ENCODE assay signal across 9 mouse cellular contexts in genomic region chr2:134976796-134977330, GRCm38 (mm10).
DNase-seq lines count a peak whose midpoint lies in the region; ATAC-seq lines count a peak whose summit lies in the region.
"Had no signal": no experiment of that assay in that cellular context is flagged by ENCODE, and none has a peak within 500 bp of the region (broad histone marks: within the 10 kb centered on the region; RNA-seq: fewer than 3 reads in every experiment).

No protein-coding gene starts in this region.

- 0 out of 2 replicates have a peak, but pooled peaks have one; percentile 36 for ATAC-seq in forebrain, embryonic 11.5 days (replicated peaks; ENCODE audit: low FRiP score)
- no peak for ATAC-seq in forebrain, embryonic 12.5 days (ENCODE audit: low FRiP score)
- no peak for ATAC-seq in erythroblast, adult 5-6 weeks (replicated peaks; ENCODE audit: low FRiP score, poor library complexity, severe bottlenecking)

- H3K4me3 ChIP-seq in forebrain, embryonic 11.5 days (ENCODE audit: low read depth, low read length) = no peak overlapping the region
- no peak overlapping the region for H3K4me3 ChIP-seq in forebrain, embryonic 12.5 days (replicated peaks)
- H3K4me3 ChIP-seq: limb, embryonic 12.5 days had no signal

- no peaks in the 10 kb centered on the region for H3K36me3 ChIP-seq in forebrain, embryonic 11.5 days (ENCODE audit: control insufficient read depth, insufficient read depth, low read length)
- H3K36me3 ChIP-seq in forebrain, embryonic 12.5 days (replicated peaks) = no peaks in the 10 kb centered on the region
- H3K36me3 ChIP-seq: limb, embryonic 12.5 days had no signal

- no peak for DNase-seq in forebrain, embryonic 11.5 days (ENCODE audit: low spot score)
- peak; percentile 11 for DNase-seq in right cerebral cortex, postnatal 4 days
- DNase-seq in right cerebral cortex, adult 18-20 months = no peak
- DNase-seq in kidney, adult 8-10 months = peak; percentile 54 to 72
- no peak for DNase-seq in spleen, adult 18-20 months
- no peak for DNase-seq in thymus, postnatal 25 days

- peaks cover 3% of the 10 kb centered on the region; the same call in 1 of the 2 replicates for H3K4me1 ChIP-seq in forebrain, embryonic 11.5 days (replicated peaks; ENCODE audit: control insufficient read depth, insufficient read depth, low read length)
- H3K4me1 ChIP-seq in forebrain, embryonic 12.5 days = 0 out of 2 replicates have a peak, but pooled peaks cover 5% of the 10 kb centered on the region

- H3K27ac ChIP-seq in forebrain, embryonic 11.5 days (ENCODE audit: low read depth, low read length) = no peak overlapping the region
- no peak overlapping the region for H3K27ac ChIP-seq in forebrain, embryonic 12.5 days
- H3K27ac ChIP-seq: limb, embryonic 12.5 days had no signal

- H3K4me2 ChIP-seq in forebrain, embryonic 11.5 days (ENCODE audit: low read depth, low read length, severe bottlenecking) = no peak overlapping the region
- no peak overlapping the region for H3K4me2 ChIP-seq in forebrain, embryonic 12.5 days
- H3K4me2 ChIP-seq: limb, embryonic 12.5 days had no signal

- no peaks in the 10 kb centered on the region for H3K9me3 ChIP-seq in forebrain, embryonic 11.5 days (ENCODE audit: control insufficient read depth, low read length)
- no peaks in the 10 kb centered on the region for H3K9me3 ChIP-seq in forebrain, embryonic 12.5 days
- H3K9me3 ChIP-seq: limb, embryonic 12.5 days had no signal

- WGBS in forebrain, embryonic 11.5 days = 26% methylated on average over 3 of the region's 3 CpGs
- WGBS in forebrain, embryonic 12.5 days = 19% methylated on average over 3 of the region's 3 CpGs

- no peaks in the 10 kb centered on the region for H3K27me3 ChIP-seq in forebrain, embryonic 11.5 days (ENCODE audit: control insufficient read depth, insufficient read depth, low read length)
- no peaks in the 10 kb centered on the region for H3K27me3 ChIP-seq in forebrain, embryonic 12.5 days
- H3K27me3 ChIP-seq: limb, embryonic 12.5 days had no signal

- H3K9ac ChIP-seq in forebrain, embryonic 11.5 days (ENCODE audit: low read length) = no peak overlapping the region
- no peak overlapping the region for H3K9ac ChIP-seq in forebrain, embryonic 12.5 days
- H3K9ac ChIP-seq: limb, embryonic 12.5 days had no signal

Comparison
In these comparisons a context has a peak if more than half of its experiments do, and no peak if none do; other contexts are left out.
1. DNase-seq: peak in right cerebral cortex, postnatal 4 days (single experiment) and kidney, adult 8-10 months (2 of 2); none in forebrain, embryonic 11.5 days (single experiment), right cerebral cortex, adult 18-20 months (single experiment), spleen, adult 18-20 months (0 of 2) and thymus, postnatal 25 days (single experiment).